Mouse (Mus musculus) liver, embryonic 13.5 days (tissue): ENCODE measurements at regions not wholly inside any gene's neighbourhood (a gene's known extent, or its start where the extent isn't known, plus 50 kb on each side); places are given as distances from the start of the nearest gene placed in this dataset.

ENCODE experiments used
- ATAC-seq: fragments of 200-750 bp; cut with Nextera tagmentation; 2 replicates; pipeline ENCODE4 v1.8.0; 2017; ENCODE audit warnings: low read depth, mild to moderate bottlenecking, moderate number of reproducible peaks, moderate library complexity
- DNase-seq: peaks from one replicate; pipeline ENCODE4 v3.0.0; 2022
- H3K27ac ChIP-seq: fragments of 300-500 bp; sonication (generic); 2 replicates; pipeline ENCODE4 v1.5.1; 2015; ENCODE audit warnings: moderate library complexity, mild to moderate bottlenecking, inconsistent platforms
- H3K27me3 ChIP-seq: fragments of 300-500 bp; sonication (generic); 2 replicates; pipeline ENCODE4 v1.6.1; 2015; ENCODE audit warnings: mild to moderate bottlenecking, inconsistent platforms
- H3K36me3 ChIP-seq: fragments of 300-500 bp; sonication (generic); 2 replicates; pipeline ENCODE4 v1.6.1; 2015; ENCODE audit warnings: mild to moderate bottlenecking, inconsistent platforms
- H3K4me1 ChIP-seq: fragments of 300-500 bp; sonication (generic); replicated peaks from 2 replicates; pipeline ENCODE4 v1.6.1; 2015; ENCODE audit warnings: inconsistent platforms
- H3K4me2 ChIP-seq: fragments of 300-500 bp; sonication (generic); 2 replicates; pipeline ENCODE4 v1.6.1; 2015; ENCODE audit warnings: inconsistent platforms, mild to moderate bottlenecking, moderate library complexity
- H3K4me3 ChIP-seq: fragments of 300-500 bp; sonication (generic); replicated peaks from 2 replicates; pipeline ENCODE4 v1.5.1; 2015; ENCODE audit warnings: mild to moderate bottlenecking, inconsistent platforms
- H3K9ac ChIP-seq: fragments of 300-500 bp; sonication (generic); 2 replicates; pipeline ENCODE4 v1.6.1; 2015; ENCODE audit warnings: mild to moderate bottlenecking, inconsistent platforms
- H3K9me3 ChIP-seq: fragments of 300-500 bp; sonication (generic); replicated peaks from 2 replicates; pipeline ENCODE4 v1.6.1; 2016; ENCODE audit warnings: inconsistent platforms
- WGBS: fragments of 180-500 bp; shearing (Covaris S2); methylation state at CpG from one replicate; pipeline ENCODE4 v1.1.7; 2015; ENCODE audit not compliant: insufficient replicate concordance; 5-methylcytosine and 5-hydroxymethylcytosine counted together

GRCm38 (mm10) chr10:14333344-14333743 lies 212.1 kb downstream of the Adgrg6 start:
- H3K9me3 ChIP-seq = no peaks in the 10 kb centered on the region
- no peak overlapping the region for H3K27ac ChIP-seq
- no peaks in the 10 kb centered on the region for H3K27me3 ChIP-seq
- 55% methylated on average over 4 of the region's 4 CpGs for WGBS
- DNase-seq (no peak), ATAC-seq (no peak)
- H3K9ac ChIP-seq = no peak overlapping the region
- H3K4me1 ChIP-seq = no peaks in the 10 kb centered on the region
- H3K36me3 ChIP-seq = no peaks in the 10 kb centered on the region
- H3K4me2 ChIP-seq = no peak overlapping the region
- H3K4me3 ChIP-seq = no peak overlapping the region

DNA sequence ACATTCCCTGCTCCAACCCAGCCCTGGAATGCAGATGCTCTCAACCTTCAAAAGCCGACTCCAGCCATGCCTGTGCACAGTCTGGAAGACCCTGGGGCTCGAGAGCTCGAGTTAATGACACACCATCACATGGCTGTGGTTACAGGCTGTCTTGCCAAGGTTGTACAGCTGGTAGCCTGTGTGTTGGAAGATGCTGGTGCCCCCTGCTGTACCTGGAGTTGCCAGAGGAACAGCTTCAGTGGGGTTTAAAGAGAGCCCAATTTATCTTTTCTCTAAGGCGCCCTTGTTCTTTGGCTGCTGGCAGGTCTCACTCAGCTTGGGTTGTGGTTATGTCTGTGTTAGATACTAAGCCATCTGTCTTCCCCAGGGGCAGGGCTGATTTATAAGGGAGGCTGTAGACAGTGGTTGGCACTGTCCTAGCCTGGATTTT lies 212.8 kb downstream of the Adgrg6 start:
- Histone ChIP-seq H3K27me3 (no peaks in the 10 kb centered on the region), H3K4me3 (no peak overlapping the region), H3K27ac (no peak overlapping the region), H3K9me3 (no peaks in the 10 kb centered on the region), H3K4me1 (no peaks in the 10 kb centered on the region), H3K9ac (no peak overlapping the region), H3K4me2 (no peak overlapping the region), H3K36me3 (no peaks in the 10 kb centered on the region)
- ATAC-seq (no peak), DNase-seq (no peak)
- 51% methylated on average over 4 of the region's 4 CpGs for WGBS

GRCm38 (mm10) chr10:14328846-14329245 lies 216.6 kb downstream of the Adgrg6 start:
- no peak for DNase-seq
- no peak overlapping the region for H3K9ac ChIP-seq
- H3K36me3 ChIP-seq = no peaks in the 10 kb centered on the region
- H3K4me2 ChIP-seq = no peak overlapping the region
- H3K27me3 ChIP-seq = no peaks in the 10 kb centered on the region
- ATAC-seq = no peak
- no peaks in the 10 kb centered on the region for H3K4me1 ChIP-seq
- H3K4me3 ChIP-seq = no peak overlapping the region
- H3K9me3 ChIP-seq = no peaks in the 10 kb centered on the region
- no peak overlapping the region for H3K27ac ChIP-seq
- 34% methylated on average over 2 of the region's 2 CpGs for WGBS

DNA sequence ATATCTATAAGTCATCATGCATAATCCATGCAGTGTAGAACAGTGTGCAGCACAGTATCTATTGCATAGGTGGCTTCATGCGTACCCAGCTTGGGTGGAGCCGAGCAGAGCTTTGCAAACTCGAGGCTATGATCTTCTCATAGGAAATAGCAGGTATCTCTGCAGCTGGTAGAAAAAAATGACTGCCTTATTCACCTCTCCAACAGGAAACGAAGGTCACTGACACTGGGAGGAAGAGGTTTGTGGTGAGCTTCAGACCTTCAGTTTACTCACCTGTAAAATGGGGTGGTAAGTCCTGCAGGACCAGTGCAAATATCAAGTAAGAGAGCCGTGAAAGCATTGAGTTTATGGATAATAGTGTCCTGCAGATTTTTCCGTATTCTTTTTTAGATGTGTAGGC lies 219.2 kb downstream of the Adgrg6 start:
- Histone ChIP-seq H3K4me1 (no peaks in the 10 kb centered on the region), H3K4me3 (no peak overlapping the region), H3K27ac (no peak overlapping the region), H3K9me3 (no peaks in the 10 kb centered on the region), H3K4me2 (no peak overlapping the region), H3K9ac (no peak overlapping the region), H3K36me3 (no peaks in the 10 kb centered on the region), H3K27me3 (no peaks in the 10 kb centered on the region)
- DNase-seq = no peak
- no peak for ATAC-seq
- WGBS = 58% methylated on average over 6 of the region's 6 CpGs

DNA sequence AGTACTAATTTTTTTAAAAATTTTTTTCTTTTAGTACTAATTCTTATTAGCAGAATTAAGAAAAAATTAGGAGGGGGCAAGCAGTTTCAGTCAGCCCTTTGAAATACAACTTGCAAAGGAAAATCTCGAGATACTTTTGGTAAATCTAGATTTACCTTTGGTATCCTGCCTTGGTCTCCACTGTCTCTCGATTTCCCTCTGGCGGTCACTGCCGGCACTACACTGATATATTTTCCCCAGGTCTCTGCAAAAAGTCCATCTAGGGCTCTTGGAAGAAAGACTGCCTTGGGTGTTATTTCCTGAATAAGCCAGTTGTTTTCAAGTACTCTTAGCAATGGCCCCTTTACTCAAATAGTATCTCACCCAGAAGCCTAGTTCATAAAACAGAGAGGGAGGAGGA lies 224.0 kb downstream of the Adgrg6 start:
- ATAC-seq = no peak
- Histone ChIP-seq H3K36me3 (no peaks in the 10 kb centered on the region), H3K4me2 (no peak overlapping the region), H3K27me3 (no peaks in the 10 kb centered on the region), H3K4me1 (no peaks in the 10 kb centered on the region), H3K27ac (no peak overlapping the region), H3K9me3 (no peaks in the 10 kb centered on the region), H3K4me3 (no peak overlapping the region), H3K9ac (no peak overlapping the region)
- DNase-seq = peak; percentile 4
- WGBS = 4% methylated on average over 4 of the region's 4 CpGs

- no peaks in the 10 kb centered on the region for H3K9me3 ChIP-seq
- no peaks in the 10 kb centered on the region for H3K27me3 ChIP-seq
- WGBS = 77% methylated on average over 7 of the region's 7 CpGs
- H3K36me3 ChIP-seq = no peaks in the 10 kb centered on the region
- no peak overlapping the region for H3K4me2 ChIP-seq
- ATAC-seq (no peak), DNase-seq (no peak)
- no peak overlapping the region for H3K27ac ChIP-seq
- H3K9ac ChIP-seq = no peak overlapping the region
- H3K4me1 ChIP-seq = no peaks in the 10 kb centered on the region
- no peak overlapping the region for H3K4me3 ChIP-seq
These were observed 230.2 kb downstream of the Adgrg6 start for GRCm38 (mm10) chr10:14315232-14315631.

- H3K4me1 ChIP-seq = no peaks in the 10 kb centered on the region
These were observed 230.9 kb downstream of the Adgrg6 start for GRCm38 (mm10) chr10:14314607-14315006.

DNA sequence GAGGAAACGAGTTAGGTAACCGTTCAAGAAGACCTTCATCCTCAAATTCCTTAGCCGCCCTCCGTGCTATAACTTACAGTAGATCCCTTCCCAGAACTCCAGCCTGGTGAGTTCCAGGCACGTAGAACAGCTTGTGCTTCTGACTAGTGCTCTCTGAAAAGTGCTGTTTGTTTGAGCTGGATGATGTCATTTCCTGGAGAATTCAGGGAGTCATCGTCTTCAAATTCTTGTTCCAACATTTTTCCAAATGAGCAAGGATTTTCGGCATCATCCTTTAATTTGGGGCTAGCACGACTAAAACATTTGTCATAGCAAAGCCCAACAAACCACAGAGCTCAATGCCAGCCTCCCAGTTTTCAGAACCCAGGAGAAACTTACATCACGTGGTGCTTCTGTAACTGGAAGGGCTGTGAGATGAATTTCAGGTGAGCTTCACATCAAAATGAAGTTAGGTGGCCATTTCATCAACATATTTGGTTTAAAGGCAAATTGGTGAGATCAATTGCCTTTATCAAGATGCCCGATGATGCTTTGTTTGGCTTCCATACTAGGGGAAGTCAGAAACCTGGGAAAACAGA lies 231.4 kb downstream of the Adgrg6 start:
- DNase-seq = no peak
- no peak for ATAC-seq
- Histone ChIP-seq H3K4me3 (no peak overlapping the region), H3K27ac (no peak overlapping the region), H3K4me1 (no peaks in the 10 kb centered on the region), H3K9me3 (no peaks in the 10 kb centered on the region), H3K4me2 (no peak overlapping the region), H3K27me3 (no peaks in the 10 kb centered on the region), H3K36me3 (no peaks in the 10 kb centered on the region), H3K9ac (no peak overlapping the region)
- 50% methylated on average over 10 of the region's 10 CpGs for WGBS

More at GRCm38 (mm10) chr10:14314607-14315006, 230.9 kb downstream of the Adgrg6 start:
- H3K9me3 ChIP-seq = no peaks in the 10 kb centered on the region
- no peaks in the 10 kb centered on the region for H3K27me3 ChIP-seq
- DNase-seq = no peak
- H3K27ac ChIP-seq = no peak overlapping the region
- no peak overlapping the region for H3K9ac ChIP-seq
- WGBS = 33% methylated on average over 4 of the region's 4 CpGs
- no peak for ATAC-seq
- no peak overlapping the region for H3K4me2 ChIP-seq
- H3K36me3 ChIP-seq = no peaks in the 10 kb centered on the region
- H3K4me3 ChIP-seq = no peak overlapping the region

DNA sequence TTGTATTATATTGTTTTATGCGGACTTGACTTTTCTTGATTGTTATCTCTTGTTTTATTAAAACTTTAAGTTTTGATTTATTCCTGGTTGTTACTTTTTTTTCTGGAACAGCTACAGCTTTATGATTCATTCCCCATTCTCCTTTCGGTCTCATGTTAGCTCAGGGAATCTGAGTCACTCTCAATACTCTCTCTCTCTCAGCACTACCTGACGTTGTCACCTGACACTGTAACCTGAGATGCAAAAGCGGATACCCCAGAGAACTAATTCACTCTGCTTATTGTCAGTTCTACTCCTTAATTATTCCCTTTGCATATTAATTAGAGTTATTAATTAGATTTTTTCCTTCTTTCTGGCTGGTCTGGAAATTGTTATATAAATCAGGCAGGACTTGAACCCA lies 232.5 kb downstream of the Adgrg6 start:
- no peak overlapping the region for H3K27ac ChIP-seq
- no peaks in the 10 kb centered on the region for H3K36me3 ChIP-seq
- no peak overlapping the region for H3K4me2 ChIP-seq
- no peak overlapping the region for H3K9ac ChIP-seq
- 78% methylated on average over 4 of the region's 4 CpGs for WGBS
- H3K9me3 ChIP-seq = no peaks in the 10 kb centered on the region
- H3K4me3 ChIP-seq = no peak overlapping the region
- ATAC-seq (no peak), DNase-seq (no peak)
- no peaks in the 10 kb centered on the region for H3K27me3 ChIP-seq
- H3K4me1 ChIP-seq = no peaks in the 10 kb centered on the region

- H3K4me1 ChIP-seq = no peaks in the 10 kb centered on the region
- no peak overlapping the region for H3K4me2 ChIP-seq
- H3K4me3 ChIP-seq = no peak overlapping the region
- H3K9ac ChIP-seq = no peak overlapping the region
- no peak for DNase-seq
- no peak for ATAC-seq
- no peaks in the 10 kb centered on the region for H3K36me3 ChIP-seq
- H3K27me3 ChIP-seq = no peaks in the 10 kb centered on the region
- WGBS = 40% methylated on average over 3 of the region's 3 CpGs
- H3K9me3 ChIP-seq = no peaks in the 10 kb centered on the region
- no peak overlapping the region for H3K27ac ChIP-seq
These were observed 233.5 kb downstream of the Adgrg6 start for GRCm38 (mm10) chr10:14311962-14312361.

GRCm38 (mm10) chr10:14306811-14307210 lies 238.6 kb downstream of the Adgrg6 start:
- Histone ChIP-seq H3K36me3 (no peaks in the 10 kb centered on the region), H3K4me2 (no peak overlapping the region), H3K27me3 (no peaks in the 10 kb centered on the region), H3K27ac (no peak overlapping the region), H3K4me3 (no peak overlapping the region), H3K9ac (no peak overlapping the region), H3K4me1 (no peaks in the 10 kb centered on the region), H3K9me3 (no peaks in the 10 kb centered on the region)
- ATAC-seq (no peak), DNase-seq (no peak)
- WGBS = 35% methylated on average over 3 of the region's 3 CpGs

DNA sequence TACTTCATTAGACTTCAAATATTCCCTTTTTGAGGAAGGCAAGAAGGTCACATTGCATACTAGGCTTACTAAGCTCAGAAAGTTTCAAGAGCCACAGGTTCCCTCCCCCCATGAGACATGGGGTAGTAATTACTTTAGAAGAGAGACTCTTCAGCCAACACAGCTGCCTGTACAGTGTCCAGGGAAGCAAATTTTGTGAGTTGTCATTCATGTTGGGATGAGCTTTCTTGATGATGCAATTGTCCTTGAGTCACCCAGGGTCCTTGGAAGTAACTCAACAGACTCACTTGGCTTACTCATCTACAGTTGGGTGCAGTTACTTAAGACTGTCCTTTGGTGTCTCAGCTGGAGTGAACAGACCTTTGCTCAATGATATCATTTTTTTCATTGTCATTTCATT lies 242.0 kb downstream of the Adgrg6 start:
- DNase-seq (no peak), ATAC-seq (no peak)
- H3K27me3 ChIP-seq = no peaks in the 10 kb centered on the region
- no peaks in the 10 kb centered on the region for H3K4me1 ChIP-seq
- H3K27ac ChIP-seq = no peak overlapping the region
- no peak overlapping the region for H3K9ac ChIP-seq
- H3K36me3 ChIP-seq = no peaks in the 10 kb centered on the region
- no peaks in the 10 kb centered on the region for H3K9me3 ChIP-seq
- no peak overlapping the region for H3K4me2 ChIP-seq
- no peak overlapping the region for H3K4me3 ChIP-seq
